Mouse (Mus musculus): ENCODE data around the gene Neil1. TPM values are rescaled to one million over a fixed set of nuclear protein-coding genes. Genes with fewer than 3 reads are reported as not detected.

Gene Neil1
- polyA plus RNA-seq, 1 experiment = 2.7 TPM

DNA sequence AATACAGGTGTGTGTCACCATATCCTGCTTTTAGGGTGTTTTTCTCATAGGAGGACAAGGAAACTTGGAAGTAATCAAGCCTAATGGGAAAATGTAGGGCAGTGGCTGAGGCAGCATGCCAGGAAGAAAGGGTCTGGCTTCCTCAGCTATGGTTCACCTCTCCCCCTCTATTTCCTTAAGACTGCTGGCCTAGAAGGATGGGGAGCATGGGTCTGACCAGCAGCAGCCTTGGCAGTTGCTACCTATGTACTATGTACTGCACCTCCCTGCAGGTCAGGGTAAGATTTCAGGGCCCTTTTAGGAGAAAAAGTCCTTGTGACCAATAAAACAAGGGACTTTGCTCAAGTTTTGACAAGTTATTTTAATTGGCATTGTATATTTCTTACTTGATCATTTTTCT, 18.5 kb downstream of the Neil1 start:
- Histone ChIP-seq H3K36me3 (ENCODE audit: control insufficient read depth, insufficient read depth) (peaks cover 53% of the 10 kb centered on the region), H3K27me3 (ENCODE audit: control insufficient read depth, insufficient read depth, insufficient read length) (no peaks in the 10 kb centered on the region), H3K79me3 (ENCODE audit: low read depth) (no peaks in the 10 kb centered on the region), H3K79me2 (ENCODE audit: control insufficient read depth, insufficient read depth) (peaks cover 12% of the 10 kb centered on the region), H3K4me3 (ENCODE audit: insufficient read depth, poor library complexity, severe bottlenecking) (no peak overlapping the region), H3ac (ENCODE audit: control insufficient read depth, insufficient read length, low read depth) (no peak overlapping the region)
- TF ChIP-seq FOSL1 (IDR thresholded peaks at IDR 0.05; ENCODE audit: insufficient read depth, low read length, poor library complexity, severe bottlenecking) (no peak), CTCF (IDR thresholded peaks at IDR 0.05; ENCODE audit: control insufficient read depth, insufficient read depth, insufficient read length) (no peak), MYOG (IDR thresholded peaks at IDR 0.05; ENCODE audit: control insufficient read depth, extremely low read depth, insufficient read length) (no peak), USF1 (IDR thresholded peaks at IDR 0.05; ENCODE audit: low read depth) (no peak), MYOD1 (IDR thresholded peaks at IDR 0.05; ENCODE audit: control insufficient read depth, insufficient read length, low read depth) (no peak), MAX (IDR thresholded peaks at IDR 0.05) (no peak), CEBPB (IDR thresholded peaks at IDR 0.05; ENCODE audit: low read depth) (no peak)

DNA sequence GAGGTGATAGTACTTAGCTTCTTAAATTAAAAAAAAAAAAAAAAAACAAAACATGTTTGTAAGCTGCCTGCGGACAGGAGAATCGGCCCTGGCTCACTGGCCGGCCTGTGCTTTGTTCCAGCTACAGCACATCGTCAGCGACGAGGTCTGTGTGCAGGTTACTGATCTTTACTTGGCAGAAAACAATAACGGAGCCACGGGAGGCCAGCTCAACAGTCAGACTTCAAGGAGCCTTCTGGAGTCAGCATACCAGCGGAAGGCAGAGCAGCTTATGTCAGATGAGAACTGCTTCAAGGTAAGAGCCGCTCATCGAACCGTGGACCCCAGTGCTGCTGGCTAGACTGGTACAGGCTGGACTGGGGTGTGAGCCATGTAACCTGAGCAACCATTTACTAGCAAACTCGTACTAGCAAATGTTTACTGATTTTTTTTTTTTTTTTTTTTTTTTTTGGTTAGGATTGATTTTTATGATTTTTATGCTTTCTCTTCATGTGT, 30.8 kb downstream of the Neil1 start:
- Histone ChIP-seq H3K36me3 (ENCODE audit: control insufficient read depth, insufficient read depth) (peaks cover 92% of the 10 kb centered on the region), H3K79me2 (ENCODE audit: control insufficient read depth, insufficient read depth) (no peaks in the 10 kb centered on the region)
- no peak for TF ChIP-seq MYOG (IDR thresholded peaks at IDR 0.05; ENCODE audit: control insufficient read depth, extremely low read depth, insufficient read length)
- no peak for TF ChIP-seq MAX (IDR thresholded peaks at IDR 0.05)
- no peak for TF ChIP-seq FOSL1 (IDR thresholded peaks at IDR 0.05; ENCODE audit: insufficient read depth, low read length, poor library complexity, severe bottlenecking)
- no peak for TF ChIP-seq MYOD1 (IDR thresholded peaks at IDR 0.05; ENCODE audit: control insufficient read depth, insufficient read length, low read depth)
- TF ChIP-seq USF1 (IDR thresholded peaks at IDR 0.05; ENCODE audit: low read depth) = no peak
- no peak for TF ChIP-seq CTCF (IDR thresholded peaks at IDR 0.05; ENCODE audit: control insufficient read depth, insufficient read depth, insufficient read length)
- TF ChIP-seq CEBPB (IDR thresholded peaks at IDR 0.05; ENCODE audit: low read depth) = no peak

More for the DNA sequence above, 30.8 kb downstream of the Neil1 start:
- H3K79me3 ChIP-seq (ENCODE audit: low read depth) = no peaks in the 10 kb centered on the region
- no peak overlapping the region for H3K4me3 ChIP-seq (ENCODE audit: insufficient read depth, poor library complexity, severe bottlenecking)
- no peak overlapping the region for H3ac ChIP-seq (ENCODE audit: control insufficient read depth, insufficient read length, low read depth)
- H3K27me3 ChIP-seq (ENCODE audit: control insufficient read depth, insufficient read depth, insufficient read length) = no peaks in the 10 kb centered on the region

Other genes with a start within 250 kb of the Neil1 start
- gene Snx33, start 219.9 kb downstream of the Neil1 start, polyA plus RNA-seq (2012; fragmentation: generic; extraction: Trizol) = 5.7 TPM
- 122 TPM for gene Imp3, start 210.8 kb downstream of the Neil1 start, polyA plus RNA-seq (2012; fragmentation: generic; extraction: Trizol)
- gene Snupn, start 197.4 kb downstream of the Neil1 start, polyA plus RNA-seq (2012; fragmentation: generic; extraction: Trizol) = 7.7 TPM
- gene Ptpn9, start 153.4 kb downstream of the Neil1 start, polyA plus RNA-seq (2012; fragmentation: generic; extraction: Trizol) = 22.2 TPM
- 16.6 TPM for gene Sin3a, start 76.3 kb downstream of the Neil1 start, polyA plus RNA-seq (2012; fragmentation: generic; extraction: Trizol)
- gene Man2c1, start 17.6 kb downstream of the Neil1 start, polyA plus RNA-seq (2012; fragmentation: generic; extraction: Trizol) = 28.5 TPM
- gene Commd4, start 10.0 kb upstream of the Neil1 start, polyA plus RNA-seq (2012; fragmentation: generic; extraction: Trizol) = 80.9 TPM
- not detected for gene Trcg1, start 88.3 kb upstream of the Neil1 start, polyA plus RNA-seq (2012; fragmentation: generic; extraction: Trizol)
- 26.2 TPM for gene 1700017B05Rik, start 114.3 kb upstream of the Neil1 start, polyA plus RNA-seq (2012; fragmentation: generic; extraction: Trizol)